Mouse (Mus musculus) inflammation-experienced regulatory T-cells, adult 16 weeks (primary cell): Measurements from ENCODE around the gene Eif5a2. TPM values are rescaled to one million over a fixed set of nuclear protein-coding genes. Genes with fewer than 3 reads are reported as not detected.

Experiments used
- polyA plus RNA-seq: library from polyadenylated mRNA; unstranded; fragments of 100-300 nt; shearing (Covaris generic); gene quantifications from one replicate; pipeline ENCODE4 v1.2.1, GENCODE M21; 2017

The Eif5a2 gene
- 7.7 TPM for polyA plus RNA-seq

GRCm38 (mm10) chr3:28780994-28781393 lies at the start of gene Eif5a2:
Gene Eif5a2 (plus strand): TSS chr3:28781276.

GRCm38 (mm10) chr3:28805301-28806097 lies 24.4 kb downstream of the Eif5a2 start, which contains the start of gene Rpl22l1:
Gene Rpl22l1 (plus strand): TSS chr3:28805436.

Other genes with a start within 250 kb of the Eif5a2 start
- gene Slc2a2, start 83.4 kb upstream of the Eif5a2 start, polyA plus RNA-seq = 0.13 TPM
- gene Rpl22l1, start 24.2 kb downstream of the Eif5a2 start, polyA plus RNA-seq = 307 TPM
- gene Gm1527, start 111.3 kb downstream of the Eif5a2 start, polyA plus RNA-seq = not detected